Mouse (Mus musculus) testis, postnatal 14 days (tissue): Measurements from ENCODE around the gene Olfr78.

Experiments
- DNase-seq: peaks from one replicate; pipeline ENCODE4 v3.0.0; 2021; ENCODE audit warnings: low spot score

The Olfr78 gene

GRCm38 (mm10) chr7:102759266-102759665, at the start of gene Olfr78, which contains the start of gene Olfr560:
TSS of gene Olfr78 (minus strand) at chr7:102759471.
TSS of gene Olfr560 (minus strand) at chr7:102759366.
- no peak for DNase-seq

- DNase-seq: no peak
Measured at GRCm38 (mm10) chr7:102803180-102803579, 43.9 kb upstream of the Olfr78 start, which contains the start of gene Olfr564. TSS of gene Olfr564 (plus strand) at chr7:102803480.

GRCm38 (mm10) chr7:102770921-102771320, 11.7 kb upstream of the Olfr78 start, which contains the start of gene Olfr561:
TSS of gene Olfr561 (plus strand) at chr7:102771221.
- DNase-seq: no peak

- no peak for DNase-seq
Measured at GRCm38 (mm10) chr7:102752086-102752485, 7.2 kb downstream of the Olfr78 start.

- DNase-seq: no peak
Measured at GRCm38 (mm10) chr7:102737705-102738104, 21.6 kb downstream of the Olfr78 start.

GRCm38 (mm10) chr7:102733793-102734192, 25.5 kb downstream of the Olfr78 start:
- DNase-seq: no peak

GRCm38 (mm10) chr7:102727391-102727790, 31.9 kb downstream of the Olfr78 start, which contains the start of gene Olfr559:
TSS of gene Olfr559 (minus strand) at chr7:102727491.
- DNase-seq: no peak

GRCm38 (mm10) chr7:102718970-102719369, 40.3 kb downstream of the Olfr78 start, which contains the start of gene Olfr33:
TSS of gene Olfr33 (minus strand) at chr7:102719070.
- DNase-seq: no peak

GRCm38 (mm10) chr7:102701915-102702314, 57.4 kb downstream of the Olfr78 start, which contains the start of gene Olfr558:
TSS of gene Olfr558 (plus strand) at chr7:102702215.
- DNase-seq: no peak

- DNase-seq: no peak
Measured at GRCm38 (mm10) chr7:102698461-102698860, 60.8 kb downstream of the Olfr78 start.

- DNase-seq: no peak
Measured at GRCm38 (mm10) chr7:102695358-102696125, 63.7 kb downstream of the Olfr78 start, which contains the start of gene Olfr557. TSS of gene Olfr557 (plus strand) at chr7:102695910.
